Mouse (Mus musculus): ENCODE measurements around the gene 4930595D18Rik. TPM values are rescaled to one million over a fixed set of nuclear protein-coding genes. Genes with fewer than 3 reads are reported as not detected.

4930595D18Rik gene
- total and polyA plus RNA-seq, 2 experiments = not detected

DNA sequence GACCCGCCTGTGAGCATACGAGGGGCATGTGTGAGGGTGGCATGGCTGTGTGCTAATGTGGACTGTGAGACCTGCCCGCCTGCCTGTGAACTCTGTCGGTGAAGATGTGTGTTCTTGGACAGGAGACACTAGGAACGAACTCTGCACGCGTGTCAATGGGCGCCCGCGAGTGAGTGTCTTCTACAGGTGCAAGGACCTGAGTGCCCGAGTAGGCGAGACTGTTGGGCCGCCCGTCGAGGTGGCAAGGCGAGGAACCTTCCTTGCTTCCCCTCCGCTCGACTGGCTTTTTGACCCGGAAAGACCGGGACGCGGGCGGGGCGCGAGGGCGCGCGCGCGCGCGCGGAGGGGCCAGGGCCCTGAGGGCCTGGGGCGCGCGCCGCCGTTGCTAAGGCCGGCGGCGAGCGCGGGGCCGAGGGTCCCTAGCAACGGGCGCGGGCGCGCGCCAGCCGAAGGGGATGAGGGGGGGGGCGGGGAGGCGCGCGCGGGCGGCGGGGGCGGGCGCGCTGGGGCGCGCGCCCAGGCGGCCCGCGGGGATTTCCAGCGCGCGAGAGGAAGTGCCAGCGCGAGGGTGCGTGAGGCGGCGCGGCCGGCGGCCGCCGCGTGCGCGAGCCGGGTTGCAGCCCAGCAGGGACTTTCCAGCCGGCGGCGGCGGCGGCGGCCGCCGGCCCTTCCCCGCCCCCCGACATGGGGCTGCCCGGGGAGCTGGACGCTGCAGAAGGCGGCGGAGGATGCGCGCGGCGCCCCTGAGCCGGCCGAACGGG lies 18.3 kb downstream of the 4930595D18Rik start, which contains the start of gene Traf3:
TSS of gene Traf3 (plus strand) at position 540 of the 761 bp plus-strand sequence.
- TF ChIP-seq POLR2A (IDR thresholded peaks at IDR 0.05; ENCODE audit: extremely low read depth, insufficient read depth, low read length) = no peak
- Histone ChIP-seq H3K79me2 (ENCODE audit: control insufficient read depth, insufficient read depth, low read length) (peaks cover 2% of the 10 kb centered on the region; the same call in 1 of the 2 replicates), H3K36me3 (ENCODE audit: control insufficient read depth, insufficient read depth, low read length) (no peaks in the 10 kb centered on the region), H3K27me3 (ENCODE audit: control insufficient read depth, insufficient read depth, low read length) (no peaks in the 10 kb centered on the region), H3K4me1 (ENCODE audit: control insufficient read depth, insufficient read depth, low read length) (no peaks in the 10 kb centered on the region; the same call in 1 of the 2 replicates), H3K4me3 (ENCODE audit: insufficient read depth, low read depth, low read length) (peak within 1 kb of the TSS; percentile 87), H3K27ac (replicated peaks; ENCODE audit: insufficient read depth, low read depth, low read length) (peak within 1 kb of the TSS; percentile 50), H3K9ac (ENCODE audit: low read depth, low read length) (peak within 1 kb of the TSS; percentile 70)
- 4% methylated on average over 88 of the region's 105 CpGs for WGBS
- DNase-seq (ENCODE audit: extremely low read depth, low read depth, low spot score) = peak; percentile 46

GRCm38 (mm10) chr12:111165146-111165812 lies 19.0 kb downstream of the 4930595D18Rik start:
- H3K4me1 ChIP-seq (ENCODE audit: control insufficient read depth, insufficient read depth, low read length) = no peaks in the 10 kb centered on the region; the same call in 1 of the 2 replicates
- H3K27me3 ChIP-seq (ENCODE audit: control insufficient read depth, insufficient read depth, low read length) = no peaks in the 10 kb centered on the region
- 62% methylated on average over 10 of the region's 10 CpGs for WGBS
- DNase-seq (ENCODE audit: extremely low read depth, low read depth, low spot score) = peak; percentile 28
- H3K36me3 ChIP-seq (ENCODE audit: control insufficient read depth, insufficient read depth, low read length) = no peaks in the 10 kb centered on the region
- peak overlapping the region; percentile 50 for H3K27ac ChIP-seq (replicated peaks; ENCODE audit: insufficient read depth, low read depth, low read length)
- H3K4me3 ChIP-seq (ENCODE audit: insufficient read depth, low read depth, low read length) = peak overlapping the region; percentile 87; the same call in 1 of the 2 replicates
- peak overlapping the region; percentile 59; the same call in 1 of the 2 replicates for H3K9ac ChIP-seq (ENCODE audit: low read depth, low read length)
- peaks cover 2% of the 10 kb centered on the region; the same call in 1 of the 2 replicates for H3K79me2 ChIP-seq (ENCODE audit: control insufficient read depth, insufficient read depth, low read length)
- no peak for TF ChIP-seq POLR2A (IDR thresholded peaks at IDR 0.05; ENCODE audit: extremely low read depth, insufficient read depth, low read length)
- TF ChIP-seq CTCF (IDR thresholded peaks at IDR 0.05; ENCODE audit: low read depth, low read length) = peak; percentile 43

- Histone ChIP-seq H3K4me1 (ENCODE audit: control insufficient read depth, insufficient read depth, low read length) (no peaks in the 10 kb centered on the region; the same call in 1 of the 2 replicates), H3K36me3 (ENCODE audit: control insufficient read depth, insufficient read depth, low read length) (no peaks in the 10 kb centered on the region), H3K79me2 (ENCODE audit: control insufficient read depth, insufficient read depth, low read length) (peaks cover 1% of the 10 kb centered on the region; the same call in 1 of the 2 replicates), H3K4me3 (ENCODE audit: insufficient read depth, low read depth, low read length) (no peak overlapping the region; the same call in 1 of the 2 replicates), H3K27ac (replicated peaks; ENCODE audit: insufficient read depth, low read depth, low read length) (no peak overlapping the region), H3K27me3 (ENCODE audit: control insufficient read depth, insufficient read depth, low read length) (no peaks in the 10 kb centered on the region), H3K9ac (ENCODE audit: low read depth, low read length) (no peak overlapping the region)
- TF ChIP-seq POLR2A (IDR thresholded peaks at IDR 0.05; ENCODE audit: extremely low read depth, insufficient read depth, low read length) (no peak), CTCF (IDR thresholded peaks at IDR 0.05; ENCODE audit: low read depth, low read length) (no peak)
- WGBS = 12% methylated on average over 13 of the region's 13 CpGs
- peak; percentile 85 for DNase-seq (ENCODE audit: extremely low read depth, low read depth, low spot score)
Observed at GRCm38 (mm10) chr12:111164310-111164751, 20.0 kb downstream of the 4930595D18Rik start.

DNA sequence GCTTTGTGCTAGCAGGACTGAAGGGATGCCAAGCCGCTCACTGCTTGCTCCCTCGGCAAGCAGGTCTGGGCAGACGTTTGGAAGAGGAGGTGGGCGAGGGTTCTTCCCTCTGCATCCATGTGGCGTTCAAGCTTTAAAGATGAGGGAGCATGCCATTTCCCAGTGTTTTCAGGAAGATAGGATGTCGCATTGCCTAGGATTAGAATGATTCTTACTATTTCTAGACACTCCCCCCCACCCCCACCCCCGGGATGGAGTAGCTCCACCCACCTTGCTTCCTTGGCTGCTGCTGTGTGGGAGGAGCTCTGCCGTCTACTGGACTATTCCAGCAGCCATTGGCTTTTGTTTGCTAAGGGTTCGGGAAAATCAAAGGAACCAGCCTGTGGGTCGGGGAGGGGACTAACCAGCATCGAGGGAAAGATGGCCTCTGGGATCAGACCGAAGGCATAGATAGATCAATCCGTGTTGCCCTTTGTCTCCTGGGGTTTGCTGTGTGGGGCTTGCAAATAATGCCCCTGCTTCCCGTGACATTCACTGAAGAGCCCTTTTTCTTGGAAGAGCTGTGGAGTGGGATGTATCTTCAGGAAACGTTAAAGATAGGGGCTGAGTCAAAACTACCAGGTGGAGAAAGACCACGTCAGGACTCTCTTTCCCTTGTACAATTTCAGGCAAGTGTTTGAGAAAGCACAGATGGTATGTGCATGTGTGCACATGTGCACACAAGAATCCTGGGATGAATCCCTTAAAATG lies 21.8 kb downstream of the 4930595D18Rik start:
- 30% methylated on average over 16 of the region's 16 CpGs for WGBS
- Histone ChIP-seq H3K79me2 (ENCODE audit: control insufficient read depth, insufficient read depth, low read length) (no peaks in the 10 kb centered on the region), H3K9ac (ENCODE audit: low read depth, low read length) (no peak overlapping the region), H3K27me3 (ENCODE audit: control insufficient read depth, insufficient read depth, low read length) (no peaks in the 10 kb centered on the region), H3K4me1 (ENCODE audit: control insufficient read depth, insufficient read depth, low read length) (no peaks in the 10 kb centered on the region; the same call in 1 of the 2 replicates), H3K36me3 (ENCODE audit: control insufficient read depth, insufficient read depth, low read length) (no peaks in the 10 kb centered on the region), H3K4me3 (ENCODE audit: insufficient read depth, low read depth, low read length) (no peak overlapping the region), H3K27ac (replicated peaks; ENCODE audit: insufficient read depth, low read depth, low read length) (no peak overlapping the region)
- no peak for DNase-seq (ENCODE audit: extremely low read depth, low read depth, low spot score)
- no peak for TF ChIP-seq POLR2A (IDR thresholded peaks at IDR 0.05; ENCODE audit: extremely low read depth, insufficient read depth, low read length)
- TF ChIP-seq CTCF (IDR thresholded peaks at IDR 0.05; ENCODE audit: low read depth, low read length) = no peak

DNA sequence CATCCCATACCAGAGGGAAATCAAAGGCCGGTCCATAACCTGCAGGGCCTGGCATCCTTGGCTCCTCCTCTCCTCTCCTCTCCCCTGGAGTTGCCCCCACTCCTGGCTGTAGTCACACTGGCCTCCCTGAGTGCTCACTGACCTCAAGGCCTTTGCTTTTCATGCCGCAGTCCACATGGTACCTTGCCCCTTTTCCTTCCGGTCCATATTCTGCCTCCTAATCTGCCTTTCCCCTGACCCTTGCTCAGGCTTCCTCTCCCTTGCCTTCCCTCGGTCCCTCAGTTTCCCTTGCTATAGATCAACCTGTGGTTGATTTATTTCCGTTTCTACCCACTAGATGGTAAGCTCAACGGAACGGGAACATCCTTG lies 22.4 kb downstream of the 4930595D18Rik start:
- Histone ChIP-seq H3K9ac (ENCODE audit: low read depth, low read length) (no peak overlapping the region), H3K4me3 (ENCODE audit: insufficient read depth, low read depth, low read length) (no peak overlapping the region), H3K36me3 (ENCODE audit: control insufficient read depth, insufficient read depth, low read length) (no peaks in the 10 kb centered on the region), H3K4me1 (ENCODE audit: control insufficient read depth, insufficient read depth, low read length) (no peaks in the 10 kb centered on the region; the same call in 1 of the 2 replicates), H3K27ac (replicated peaks; ENCODE audit: insufficient read depth, low read depth, low read length) (no peak overlapping the region), H3K27me3 (ENCODE audit: control insufficient read depth, insufficient read depth, low read length) (no peaks in the 10 kb centered on the region), H3K79me2 (ENCODE audit: control insufficient read depth, insufficient read depth, low read length) (no peaks in the 10 kb centered on the region)
- no peak for DNase-seq (ENCODE audit: extremely low read depth, low read depth, low spot score)
- WGBS = 51% methylated on average over 7 of the region's 7 CpGs
- TF ChIP-seq POLR2A (IDR thresholded peaks at IDR 0.05; ENCODE audit: extremely low read depth, insufficient read depth, low read length) (no peak), CTCF (IDR thresholded peaks at IDR 0.05; ENCODE audit: low read depth, low read length) (no peak)

Data from liver, adult 2 months (tissue).